Mouse (Mus musculus) neural tube, embryonic 10.5 days (tissue): ENCODE measurements around the gene Ftsj3.
"Not testable (repeated sequence)": the region's sequence is repeated elsewhere in the genome, so short reads cannot be mapped to it uniquely, and the experiment has no call there.

Source experiments
- DNase-seq: peaks from one replicate; pipeline ENCODE4 v3.0.0-alpha.2; 2017; ENCODE audit warnings: low spot score; ENCODE audit errors: extremely low spot score

Gene Ftsj3

GRCm38 (mm10) chr11:106269060-106269431 is 13.2 kb upstream of the Ftsj3 start:
- peak; percentile 53 for DNase-seq

DNA sequence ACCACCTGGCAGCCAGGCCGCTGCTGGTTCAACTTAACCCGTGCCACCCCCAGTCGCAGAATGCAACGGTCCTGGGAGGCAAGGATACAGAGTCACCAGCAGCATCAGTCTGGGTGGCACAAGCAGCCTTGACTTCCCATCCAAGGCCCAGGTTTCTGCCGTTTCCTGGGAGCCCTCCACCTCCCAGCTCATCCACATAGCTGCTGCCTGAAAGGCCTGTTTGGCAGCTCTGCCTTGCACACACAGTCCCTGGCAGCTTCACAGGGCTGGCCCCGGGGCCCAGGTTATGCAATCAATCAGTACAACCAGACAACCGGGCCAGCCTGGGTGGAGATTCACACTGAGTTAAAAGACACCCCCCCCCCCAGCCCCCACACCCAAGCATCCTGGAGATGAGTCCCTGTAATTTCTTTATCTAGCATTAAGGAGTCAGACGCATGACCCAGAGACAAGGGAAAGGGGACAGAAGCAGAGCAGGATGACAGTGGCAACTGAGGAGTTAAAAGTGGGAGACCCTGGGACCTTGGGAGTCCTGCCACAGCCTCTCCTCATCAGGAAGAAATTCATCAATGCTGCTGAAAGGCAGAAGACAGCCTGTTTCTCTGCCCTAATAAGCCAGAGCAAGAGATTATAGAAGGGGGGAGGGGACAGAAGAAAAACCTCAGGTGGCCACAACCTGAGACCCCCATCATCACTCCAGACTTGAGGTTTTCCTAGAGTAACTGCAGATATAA is 12.6 kb upstream of the Ftsj3 start:
- DNase-seq = peak; percentile 73

- no peak for DNase-seq
These were observed 12.0 kb upstream of the Ftsj3 start for GRCm38 (mm10) chr11:106267871-106268270.

DNA sequence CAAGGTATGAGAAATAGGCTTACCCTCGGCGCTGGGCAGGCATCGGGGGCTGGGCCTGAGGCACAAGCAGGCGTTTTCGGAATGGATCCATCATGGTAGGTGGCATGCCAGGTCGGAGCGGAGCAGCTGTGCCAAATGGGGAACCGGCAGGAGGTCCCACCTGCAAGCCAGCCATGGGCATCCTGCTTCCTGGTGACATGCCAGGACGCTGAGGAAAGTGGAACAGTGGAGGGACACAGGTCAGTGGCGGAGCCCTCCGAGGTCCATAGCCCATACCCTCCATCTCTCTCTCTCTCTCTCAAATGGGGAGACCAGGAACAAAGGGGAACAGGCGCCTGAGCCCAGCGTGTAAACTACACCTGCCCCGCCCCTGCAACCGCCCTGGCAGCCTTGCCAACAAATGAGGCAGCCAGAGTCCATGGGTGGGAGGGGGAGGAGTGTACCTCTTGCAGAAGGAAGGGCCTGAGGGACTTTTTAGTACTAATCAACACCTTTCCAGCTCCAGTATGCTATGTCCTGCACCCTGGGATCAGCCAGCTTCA is 11.5 kb upstream of the Ftsj3 start:
- no peak for DNase-seq

DNA sequence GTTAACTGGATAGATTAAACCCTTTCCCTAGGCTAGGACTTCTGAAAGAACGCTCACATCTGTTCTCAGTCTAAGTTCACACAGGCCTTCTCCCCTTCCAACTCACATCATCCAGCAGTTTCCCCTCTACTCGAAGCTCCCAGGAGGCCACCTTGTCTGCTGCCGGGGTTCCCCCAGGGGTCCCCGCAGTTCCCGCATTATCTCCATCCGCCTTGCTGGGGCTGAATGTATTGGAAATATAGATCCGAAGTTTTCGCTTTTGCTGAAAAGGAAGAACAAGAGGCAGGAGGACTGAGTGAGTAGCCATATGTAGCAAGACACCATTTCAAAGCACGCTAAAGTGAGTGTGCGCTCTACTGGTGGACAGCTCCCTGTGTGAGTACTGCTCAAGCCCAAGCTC is 10.6 kb upstream of the Ftsj3 start:
- no peak for DNase-seq

DNA sequence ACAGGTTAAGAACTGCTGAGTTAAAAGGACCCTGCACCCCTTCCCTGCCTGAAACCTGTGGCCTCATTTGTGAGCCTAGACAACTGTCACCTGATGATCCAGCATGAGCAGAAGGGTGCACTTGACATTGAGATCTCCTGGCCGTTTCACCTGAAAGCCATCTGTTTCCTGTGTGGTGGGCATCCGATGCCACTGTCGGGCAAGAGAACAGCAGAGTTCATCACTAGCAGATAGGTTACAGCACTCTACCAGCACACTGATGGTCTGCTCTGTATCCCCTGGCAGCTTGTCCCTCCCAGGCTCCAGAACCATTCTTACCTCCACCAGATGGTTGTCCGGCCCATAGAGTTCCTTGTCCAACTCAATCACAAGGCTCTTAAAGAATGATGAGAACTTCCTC is 9.7 kb upstream of the Ftsj3 start:
- no peak for DNase-seq

DNA sequence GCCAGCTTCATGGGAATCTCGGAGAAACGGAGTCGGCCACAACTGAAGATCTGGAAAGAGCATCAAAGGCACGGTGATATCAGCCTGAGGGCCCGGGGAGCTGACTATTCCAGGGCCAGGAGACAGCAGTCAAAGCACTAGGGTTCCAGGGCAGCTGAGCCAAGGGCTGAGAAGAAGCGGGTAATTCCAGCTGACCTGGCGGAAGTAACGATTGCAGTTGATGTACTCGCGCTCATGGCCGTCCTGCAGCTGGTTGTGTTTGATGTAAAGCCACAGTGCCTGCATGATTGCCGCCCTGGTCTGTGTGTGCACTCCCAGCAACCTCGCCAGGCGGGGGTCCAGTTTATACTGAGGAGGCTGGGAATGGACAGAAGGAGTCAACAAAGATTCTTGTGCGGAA is 9.1 kb upstream of the Ftsj3 start:
- DNase-seq = no peak

- no peak for DNase-seq
These were observed 8.1 kb upstream of the Ftsj3 start for GRCm38 (mm10) chr11:106263963-106264362.

- DNase-seq = no peak
These were observed 5.1 kb upstream of the Ftsj3 start for GRCm38 (mm10) chr11:106260826-106261450.

DNA sequence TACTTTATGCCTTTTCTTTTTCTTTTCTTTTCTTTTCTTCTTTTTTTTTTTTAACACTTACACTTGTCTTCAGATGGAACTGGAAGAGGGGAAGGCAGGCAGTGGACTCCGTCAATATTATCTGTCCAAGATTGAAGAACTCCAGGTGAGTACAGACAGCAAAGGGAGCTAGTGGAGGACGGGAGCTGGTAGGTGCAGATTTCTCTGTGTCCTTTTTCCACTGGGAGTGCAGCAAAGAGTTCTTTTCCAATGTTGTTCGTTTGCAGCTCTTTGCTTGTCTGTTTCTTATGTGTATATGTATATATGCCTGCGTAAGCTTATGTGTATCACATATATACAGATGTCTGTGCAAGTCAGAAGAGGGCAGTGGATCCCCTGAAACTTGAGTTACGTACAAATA is 896 bp upstream of the Ftsj3 start:
- no peak for DNase-seq

DNA sequence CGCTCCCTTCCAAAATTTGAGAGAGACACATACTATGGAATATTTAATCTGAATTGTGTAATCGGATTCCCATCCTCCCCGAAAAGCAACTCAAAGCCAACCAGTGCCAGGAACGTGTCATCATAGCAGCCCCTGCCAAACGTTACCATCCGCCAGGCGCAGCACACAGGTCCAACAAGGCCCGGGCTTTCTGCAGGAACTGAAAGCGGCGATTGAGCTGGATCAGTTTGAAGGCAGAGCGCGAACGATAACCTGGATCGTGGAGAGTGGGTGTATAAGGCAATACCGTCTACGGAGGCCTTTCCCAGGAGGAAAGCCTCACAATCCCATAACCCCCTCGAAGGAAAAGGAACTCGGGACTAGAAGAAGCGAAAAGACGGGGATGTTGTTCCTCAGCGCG is 705 bp downstream of the Ftsj3 start:
- DNase-seq = no peak

DNA sequence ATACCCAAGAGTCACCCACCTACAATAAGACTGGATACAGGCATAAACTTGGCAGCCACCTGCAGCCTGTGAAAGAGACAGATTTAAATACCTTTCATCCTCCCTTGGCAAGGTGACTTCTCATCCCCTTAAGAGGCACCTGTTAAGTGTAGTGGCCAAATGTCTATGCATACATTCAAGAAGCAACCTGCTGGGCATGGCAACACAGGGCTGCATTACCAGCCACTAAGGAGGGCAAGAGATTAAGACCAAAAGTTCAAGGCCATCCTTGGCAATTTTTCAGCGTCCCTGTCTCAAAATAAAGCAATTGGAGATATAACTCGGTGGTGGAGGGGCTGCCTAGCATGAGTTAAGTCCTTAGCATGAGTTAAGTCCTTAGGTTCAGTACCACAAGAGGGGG is 1.1 kb downstream of the Ftsj3 start:
- DNase-seq = no peak

- DNase-seq = no peak
These were observed 6.6 kb downstream of the Ftsj3 start for GRCm38 (mm10) chr11:106249326-106249725.

GRCm38 (mm10) chr11:106246834-106247233 is 9.0 kb downstream of the Ftsj3 start:
- no peak for DNase-seq

DNA sequence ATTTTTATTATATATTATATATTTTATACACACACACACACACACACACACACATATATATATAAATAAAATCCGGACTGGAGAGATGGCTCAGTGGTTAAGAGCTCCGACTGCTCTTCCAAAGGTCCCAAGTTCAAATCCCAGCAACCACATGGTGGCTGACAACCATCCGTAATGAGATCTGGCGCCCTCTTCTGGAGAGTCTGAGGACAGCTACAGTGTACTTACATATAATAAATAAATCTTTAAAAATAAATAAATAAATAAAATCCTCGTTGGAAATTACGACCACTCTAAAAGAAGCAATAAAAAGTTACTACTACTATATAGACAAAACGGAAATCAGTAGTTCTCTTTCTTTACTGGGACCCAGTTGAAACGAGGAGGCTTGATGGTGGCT is 21.9 kb downstream of the Ftsj3 start:
- DNase-seq = not testable (repeated sequence)

- DNase-seq = no peak
These were observed 35.3 kb downstream of the Ftsj3 start for GRCm38 (mm10) chr11:106220603-106221002.

DNA sequence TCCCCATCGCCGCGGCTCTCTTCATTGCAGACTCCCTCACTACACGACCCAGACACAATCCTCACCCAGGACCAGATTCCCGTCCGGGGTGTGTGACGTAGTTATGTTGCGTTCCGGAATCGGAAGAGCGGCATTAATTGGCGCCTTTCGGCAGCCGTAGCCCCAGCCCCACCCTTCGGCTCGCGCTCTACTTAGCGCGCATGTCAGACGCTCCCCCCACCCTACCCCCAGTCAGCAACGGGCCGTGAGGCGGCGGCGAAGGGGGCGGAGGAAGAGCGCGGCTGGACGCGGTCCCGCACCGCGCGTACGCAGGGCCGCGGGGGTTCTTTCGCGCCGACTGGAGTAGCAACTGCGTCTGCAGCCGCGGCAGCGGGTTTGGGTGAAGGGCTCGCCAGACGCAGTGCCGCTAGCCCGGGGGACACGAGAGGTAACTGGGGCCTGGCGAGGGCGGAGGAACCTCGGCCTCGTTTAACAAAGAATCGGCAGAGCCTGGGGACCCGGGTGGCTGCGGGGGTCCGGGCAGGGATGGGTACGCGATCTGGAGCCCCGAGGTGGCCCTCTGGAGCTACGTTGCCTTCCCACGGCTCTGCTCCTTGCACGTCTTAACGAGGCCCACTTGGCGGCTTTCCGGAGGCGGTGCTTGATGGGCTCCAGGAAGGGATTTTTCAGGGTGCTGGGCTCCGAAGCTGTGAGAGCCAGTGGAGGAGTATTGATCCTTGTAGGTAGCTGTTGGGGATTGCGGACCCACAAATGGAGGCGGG is 39.0 kb downstream of the Ftsj3 start, which contains the start of gene Ddx42:
Gene Ddx42 (plus strand): TSS at position 197 of the 761 bp plus-strand sequence.
- peak; percentile 90 for DNase-seq

DNA sequence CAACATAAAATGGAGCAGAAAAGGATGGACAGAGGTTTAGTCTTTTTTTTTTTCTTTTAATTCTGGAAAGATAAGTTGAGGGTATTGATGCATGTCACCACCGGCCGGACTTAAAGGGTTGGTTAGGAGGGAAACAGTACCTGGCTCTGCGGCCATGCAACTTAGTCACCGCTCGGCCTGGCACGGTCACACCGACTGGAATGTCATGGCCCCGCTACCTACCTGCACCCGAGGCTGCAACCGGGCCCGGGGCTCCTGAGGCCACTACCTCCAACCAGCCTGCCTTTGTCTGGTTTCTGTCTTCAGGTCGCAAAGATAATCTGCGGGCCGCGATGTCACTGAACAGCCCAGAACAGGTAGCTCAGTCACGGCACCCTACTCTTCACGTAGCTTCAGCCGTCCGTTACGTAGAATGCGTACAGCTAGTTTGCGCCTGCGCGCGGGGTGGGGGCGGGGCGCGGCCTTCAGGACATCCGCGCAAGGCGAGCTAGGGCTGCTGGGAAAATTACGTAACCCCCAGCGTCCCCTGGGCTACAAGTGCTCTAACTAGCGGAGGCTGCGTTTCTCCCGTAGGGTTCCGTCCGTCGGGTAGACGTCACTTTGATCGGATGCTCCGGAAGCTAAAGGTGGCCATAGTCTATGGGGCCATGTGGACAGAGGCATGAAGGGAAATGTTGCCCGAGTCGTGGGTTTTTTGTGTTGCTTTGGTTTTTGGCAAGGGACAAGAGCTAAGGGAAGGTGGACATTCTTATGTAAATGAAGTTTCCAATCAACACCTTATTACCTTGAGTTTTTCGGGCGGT is 39.8 kb downstream of the Ftsj3 start, which contains the start of gene Ccdc47:
Gene Ccdc47 (minus strand): TSS at position 418 of the 803 bp plus-strand sequence.
- DNase-seq = peak; percentile 92

- DNase-seq = no peak
These were observed 40.4 kb downstream of the Ftsj3 start for GRCm38 (mm10) chr11:106215450-106215859.

- DNase-seq = no peak
These were observed 41.0 kb downstream of the Ftsj3 start for GRCm38 (mm10) chr11:106214856-106215255.

DNA sequence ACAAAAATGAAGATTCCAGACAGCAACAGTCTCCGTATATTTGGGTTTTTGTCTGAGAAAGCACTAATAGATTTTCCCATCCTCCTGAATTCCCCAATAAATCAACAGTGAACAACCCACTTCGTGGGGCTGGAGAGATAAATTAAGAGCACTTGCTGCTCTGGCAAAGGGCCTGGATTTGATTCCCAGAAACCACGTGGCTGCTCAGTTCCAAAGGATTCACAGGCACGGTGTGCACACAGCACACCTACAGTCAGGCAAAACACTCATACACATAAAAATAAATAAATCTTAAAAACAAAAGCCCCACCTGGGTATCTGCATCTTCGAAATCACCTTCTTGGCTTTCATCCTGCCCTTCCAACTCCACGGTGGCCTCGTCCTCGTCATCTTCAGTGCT is 43.1 kb downstream of the Ftsj3 start:
- no peak for DNase-seq
